Mouse (Mus musculus) naive thymus-derived CD4-positive, alpha-beta T cell, adult 2 months (primary cell): Measurements from ENCODE around the gene Camk2d.

Experiments
- DNase-seq: peaks from one replicate; pipeline ENCODE4 v3.0.0-alpha.2; 2011; ENCODE audit warnings: low read depth

Camk2d gene

GRCm38 (mm10) chr3:126746148-126746803, 150.2 kb downstream of the Camk2d start:
- DNase-seq: no peak

DNA sequence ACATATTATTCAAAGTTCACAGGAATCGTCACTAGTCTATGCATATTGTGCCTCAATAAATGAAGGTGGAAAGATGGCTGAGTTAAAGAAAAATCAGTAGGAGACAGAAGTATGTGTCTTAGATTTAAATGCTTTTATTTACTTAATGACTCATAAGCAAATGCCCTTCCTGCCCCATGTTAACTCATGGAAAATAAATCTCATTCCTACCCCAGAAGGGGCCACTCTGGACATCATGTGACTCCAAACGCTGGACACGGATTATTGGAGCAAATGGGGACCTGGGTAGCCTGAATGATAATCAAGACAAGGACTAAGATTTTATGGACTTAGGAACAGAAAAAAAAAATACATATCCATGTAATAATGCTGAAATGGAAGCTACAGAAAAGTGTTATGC, 151.5 kb downstream of the Camk2d start:
- DNase-seq: no peak

GRCm38 (mm10) chr3:126751377-126752098, 155.4 kb downstream of the Camk2d start:
- DNase-seq: no peak

DNA sequence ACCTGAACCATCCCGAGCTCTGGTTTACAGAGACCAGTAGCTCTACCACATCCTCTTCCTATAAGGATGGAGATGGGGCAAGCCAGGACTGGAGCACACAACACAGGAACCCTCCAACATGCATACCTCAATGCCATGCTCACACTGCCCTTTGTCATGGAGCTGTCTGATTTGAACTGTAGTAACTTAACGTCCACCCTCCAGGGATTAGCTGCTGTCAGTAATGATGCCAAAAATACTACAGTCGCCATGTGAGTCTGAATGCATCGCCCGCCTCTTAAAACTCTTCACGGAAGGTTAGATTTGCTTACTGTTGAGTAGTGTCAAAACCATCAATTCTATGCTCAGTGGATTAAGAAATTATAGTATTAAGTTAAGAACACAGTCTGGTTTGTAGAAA, 156.9 kb downstream of the Camk2d start:
- no peak for DNase-seq

DNA sequence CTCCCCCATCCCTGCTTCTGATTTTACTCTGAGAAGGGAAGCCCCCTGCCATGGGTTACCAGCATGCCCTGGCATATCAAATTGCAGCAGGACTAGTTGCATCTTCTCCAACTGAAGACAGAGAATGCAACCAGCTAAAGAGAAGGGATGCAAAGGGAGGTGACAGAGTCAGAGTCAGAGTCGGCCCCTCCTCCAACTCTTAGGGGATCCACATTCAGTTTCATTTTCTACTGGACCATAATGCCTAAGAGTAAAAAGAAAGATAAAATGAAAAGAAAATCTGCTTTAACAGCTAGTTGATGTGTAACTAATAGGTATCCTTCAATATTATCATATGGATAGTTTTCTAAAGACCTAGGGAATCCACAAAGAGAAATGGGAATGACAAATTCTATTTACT, 162.3 kb downstream of the Camk2d start:
- DNase-seq: no peak

DNA sequence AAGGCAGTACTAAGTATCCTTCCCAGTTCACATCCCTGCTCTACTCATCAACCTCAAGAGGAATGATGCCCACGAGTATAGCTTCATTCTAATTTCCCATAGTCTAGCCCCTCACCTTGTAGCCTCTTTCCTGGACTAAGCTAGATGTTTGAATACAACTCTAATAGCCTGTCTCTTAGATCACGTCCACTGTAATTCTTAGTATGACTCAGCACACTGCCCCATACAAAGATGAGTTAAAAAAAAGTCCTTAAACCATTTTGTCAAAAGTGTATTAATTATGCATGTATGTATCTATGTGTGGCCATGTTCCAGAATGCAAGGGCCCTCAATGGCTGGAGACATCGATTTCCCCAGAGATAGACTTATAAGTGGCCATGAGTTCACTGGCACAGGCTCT, 164.5 kb downstream of the Camk2d start:
- no peak for DNase-seq

DNA sequence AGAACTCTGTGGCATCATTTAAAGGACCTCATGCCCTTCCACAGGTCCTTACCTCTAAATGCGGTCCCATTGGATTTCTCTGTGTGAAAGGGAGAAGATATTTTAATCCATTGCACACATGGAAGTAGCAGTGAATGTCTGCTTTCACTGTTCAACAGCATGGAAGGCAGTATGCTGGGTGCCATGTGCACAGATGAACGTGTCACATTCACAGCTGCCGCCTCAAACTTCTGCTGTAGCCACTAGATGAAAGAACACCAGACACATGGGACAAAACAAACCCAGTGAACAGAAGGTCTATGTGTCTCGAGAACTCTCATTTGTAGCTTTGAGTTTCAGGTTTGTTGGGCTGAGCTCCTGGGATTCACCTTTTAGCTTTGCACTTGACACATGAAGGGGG, 168.6 kb downstream of the Camk2d start:
- no peak for DNase-seq

DNA sequence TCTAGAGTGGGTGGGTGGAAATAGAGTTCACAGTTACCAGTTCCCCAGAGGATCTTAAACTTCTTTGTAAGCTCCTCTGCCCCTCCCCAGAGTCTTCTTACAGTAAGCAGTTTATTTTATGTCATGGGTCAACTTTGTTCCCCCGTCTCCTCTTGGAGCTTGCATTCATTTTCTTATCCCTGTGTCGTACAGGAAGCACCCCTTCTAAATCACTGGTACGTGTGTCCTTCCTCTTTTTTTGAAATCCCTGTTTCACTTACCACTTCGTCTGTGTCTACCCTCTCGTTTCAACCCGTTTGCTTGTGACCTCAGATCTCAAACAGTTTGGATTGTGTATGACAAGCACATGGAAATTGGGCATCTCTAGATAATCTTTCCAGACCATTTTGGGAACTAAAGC, 174.0 kb downstream of the Camk2d start:
- DNase-seq: no peak

GRCm38 (mm10) chr3:126771032-126771431, 174.9 kb downstream of the Camk2d start:
- no peak for DNase-seq

DNA sequence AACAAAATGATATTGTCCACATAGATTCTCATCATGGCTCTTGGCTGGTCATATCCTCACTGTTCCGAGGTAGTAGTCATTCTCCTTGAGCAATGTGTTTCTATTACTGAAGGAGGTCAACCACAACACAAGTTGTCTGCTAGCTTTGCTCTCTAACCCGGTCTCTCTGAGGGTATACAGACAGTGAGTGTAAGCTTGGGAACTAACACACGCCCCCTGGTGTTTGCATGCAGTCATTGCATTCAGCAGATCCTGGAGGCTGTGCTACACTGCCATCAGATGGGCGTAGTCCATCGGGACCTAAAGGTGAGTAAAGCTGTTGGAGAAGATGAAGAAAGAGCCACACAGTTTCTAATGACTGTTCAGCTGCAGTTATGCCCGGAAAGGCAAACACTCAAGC, 175.4 kb downstream of the Camk2d start:
- peak; percentile 87 for DNase-seq

- no peak for DNase-seq
Measured at GRCm38 (mm10) chr3:126776001-126776400, 179.9 kb downstream of the Camk2d start.

DNA sequence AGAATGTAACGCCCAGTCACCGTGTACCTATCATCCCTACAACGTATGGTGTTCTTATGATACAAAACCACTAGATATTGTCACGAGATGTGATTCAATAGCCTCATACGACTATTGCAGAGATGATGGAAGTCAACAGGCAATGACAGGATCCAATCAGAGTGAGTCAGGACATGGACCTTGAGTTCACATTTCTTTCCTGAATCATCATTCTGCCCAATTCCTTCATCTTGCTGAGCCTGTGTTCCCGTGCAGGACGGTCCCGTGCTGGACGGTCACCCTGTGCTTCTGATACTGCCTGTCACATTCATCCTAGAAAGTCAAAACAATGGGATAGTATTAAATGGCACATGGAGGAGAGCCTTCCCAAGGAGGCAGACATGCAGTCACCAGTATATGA, 181.0 kb downstream of the Camk2d start:
- DNase-seq: no peak

GRCm38 (mm10) chr3:126777879-126778278, 181.8 kb downstream of the Camk2d start:
- DNase-seq: no peak

- DNase-seq: no peak
Measured at GRCm38 (mm10) chr3:126780014-126780615, 184.0 kb downstream of the Camk2d start.

GRCm38 (mm10) chr3:126793035-126793964, 197.2 kb downstream of the Camk2d start:
- no peak for DNase-seq

DNA sequence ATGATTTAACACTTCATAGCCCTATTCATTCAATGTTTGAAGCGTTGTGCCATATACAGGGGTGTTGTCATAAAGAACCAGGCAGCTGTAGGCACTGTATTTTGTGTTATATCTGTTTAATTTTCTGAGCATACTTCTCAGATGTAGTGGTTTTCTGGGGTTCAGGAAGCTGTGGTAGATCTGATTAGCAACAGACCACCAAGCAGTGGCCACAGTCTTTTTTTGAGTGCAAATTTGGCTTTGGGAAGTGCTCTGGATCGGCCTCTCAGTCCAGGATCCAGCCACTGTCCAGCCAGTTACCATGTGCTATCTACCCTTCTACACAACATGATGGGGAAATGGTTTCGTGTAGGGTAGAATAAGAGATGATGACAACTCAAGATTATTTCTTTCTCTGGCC, 199.8 kb downstream of the Camk2d start:
- DNase-seq: no peak

DNA sequence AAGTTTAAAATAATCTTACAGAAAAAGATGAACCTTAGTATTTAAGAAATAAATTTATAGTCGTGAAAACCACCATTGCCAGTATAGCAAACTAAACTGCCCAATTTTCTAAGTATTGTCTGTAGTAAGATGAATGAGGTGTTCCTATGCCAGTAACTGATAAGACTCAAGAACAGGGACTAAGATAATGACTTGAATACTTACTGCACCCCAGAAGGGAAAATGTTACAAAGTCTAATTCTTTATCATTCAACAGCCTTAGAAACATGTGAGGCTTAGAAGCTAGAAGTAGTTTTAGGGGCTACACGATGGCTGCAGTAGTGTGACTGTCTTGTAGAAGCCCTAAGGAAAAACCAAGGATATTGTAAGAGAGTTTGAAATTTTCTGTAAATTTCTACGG, 200.9 kb downstream of the Camk2d start:
- DNase-seq: no peak

DNA sequence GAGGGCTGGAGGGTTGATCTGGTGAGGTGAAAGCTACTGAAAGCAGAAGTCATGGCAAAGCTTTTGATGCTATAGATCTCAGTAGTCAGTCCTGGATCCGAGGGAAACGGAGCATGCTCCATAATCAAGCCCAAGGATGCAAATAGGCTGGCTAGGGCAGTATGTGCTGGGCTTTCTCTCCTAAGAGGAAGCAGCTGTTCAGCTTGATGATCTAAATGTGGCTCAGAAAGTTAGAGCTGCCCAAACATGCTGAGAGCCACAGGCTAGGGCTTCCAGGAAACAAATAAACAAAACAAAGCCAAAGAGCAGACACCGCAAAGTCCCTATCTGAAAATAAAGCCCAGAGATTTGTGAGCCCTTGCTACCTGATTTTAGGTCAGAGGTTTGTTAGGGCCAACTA, 201.7 kb downstream of the Camk2d start:
- no peak for DNase-seq

GRCm38 (mm10) chr3:126802988-126803387, 206.9 kb downstream of the Camk2d start:
- DNase-seq: no peak

GRCm38 (mm10) chr3:126804968-126805367, 208.9 kb downstream of the Camk2d start:
- DNase-seq: no peak

DNA sequence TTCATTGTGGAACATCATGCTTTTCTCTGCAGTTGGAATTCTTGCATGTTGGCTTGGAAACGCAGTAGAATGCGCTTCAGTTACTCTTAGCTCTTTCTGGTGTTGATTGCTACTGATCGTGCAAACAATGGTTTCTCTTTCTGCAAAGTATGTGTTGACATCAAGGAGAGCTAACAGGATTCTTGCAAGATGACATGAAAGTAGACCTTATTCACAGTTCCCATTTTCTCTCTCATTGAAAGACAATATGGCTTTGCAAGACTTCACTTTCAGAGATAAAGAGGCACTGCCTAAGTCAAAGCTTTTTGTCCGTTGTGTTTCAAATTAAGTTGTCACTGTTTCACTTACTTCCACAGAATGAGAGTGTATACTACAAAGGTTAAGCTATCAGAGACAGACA, 210.0 kb downstream of the Camk2d start:
- no peak for DNase-seq

DNA sequence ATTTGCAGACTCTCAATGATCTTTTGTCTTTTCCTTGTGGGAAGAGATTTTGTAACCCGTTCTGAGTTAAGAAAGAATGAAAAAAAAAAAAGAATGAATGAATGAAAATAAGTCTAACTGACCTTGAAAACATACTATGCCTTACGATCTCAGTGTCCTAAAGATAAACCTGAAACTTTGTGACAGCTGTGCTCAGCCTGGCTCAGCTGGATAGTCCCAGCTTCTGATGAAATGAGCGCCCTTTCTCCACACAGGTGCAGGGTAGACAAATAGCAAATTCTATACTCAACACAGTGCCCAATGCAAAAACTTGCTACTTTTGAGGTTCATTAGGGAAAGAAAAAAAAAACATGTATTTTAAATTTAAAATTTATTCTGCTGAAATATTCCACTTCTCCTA, 213.8 kb downstream of the Camk2d start:
- no peak for DNase-seq
